Mouse (Mus musculus) regulatory T cell (primary cell): ENCODE measurements around the gene Dmkn.
"Not testable (repeated sequence)": the region's sequence is repeated elsewhere in the genome, so short reads cannot be mapped to it uniquely, and the experiment has no call there.

Experiments used
- in situ Hi-C: fragments of 300-600 bp; cut with MboI, MseI; formaldehyde crosslinking; loops from one replicate; pipeline ENCODE4 v1.15.1; 2025; ENCODE audit warnings: high pct_unique_total_duplicates

Dmkn gene

DNA sequence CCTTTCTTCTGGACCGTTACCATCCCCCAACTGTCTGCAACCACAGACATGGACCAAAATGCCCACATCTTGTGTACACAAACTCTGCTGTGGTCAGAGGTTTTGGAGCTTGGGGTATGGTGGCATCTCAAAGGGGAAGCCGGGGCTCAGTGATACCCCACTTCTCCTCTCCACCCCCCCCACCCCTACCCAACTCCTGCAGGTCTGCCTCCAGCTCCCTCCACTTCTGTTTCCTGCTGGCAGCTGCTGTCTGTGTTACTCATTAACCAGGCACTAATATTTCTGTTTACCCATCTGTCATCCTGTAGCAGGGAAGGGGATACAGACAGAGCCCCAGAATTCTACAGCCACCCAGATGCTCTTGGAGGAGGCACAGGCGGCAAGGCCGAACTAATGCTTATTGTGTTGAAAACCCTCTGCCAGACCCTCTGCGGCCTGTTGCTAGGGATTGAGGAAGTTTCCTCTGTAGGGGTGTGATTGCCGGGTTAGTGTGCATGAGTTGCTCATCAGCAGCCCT is 48.8 kb downstream of the Dmkn start:
- in situ Hi-C loops = no loop called here

DNA sequence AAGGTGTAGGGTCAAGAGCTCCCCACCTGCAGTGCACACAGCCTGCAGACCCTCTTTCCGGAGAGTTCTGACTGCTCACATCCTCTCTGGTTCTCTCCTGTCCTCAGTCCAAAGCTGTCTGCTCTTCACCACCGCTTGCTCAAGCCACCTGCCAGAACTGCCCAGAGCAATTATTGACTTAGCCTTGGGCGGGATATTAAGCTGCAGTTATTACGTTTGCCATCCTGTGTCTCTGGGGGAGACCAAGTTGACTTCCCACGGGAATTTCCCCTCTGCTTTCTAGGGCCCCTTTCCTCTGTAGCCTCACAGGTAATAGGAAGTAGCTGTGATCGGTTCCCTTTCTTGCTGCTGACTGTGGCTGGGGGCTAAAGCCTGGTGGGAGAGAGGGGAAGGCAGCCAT is 56.6 kb downstream of the Dmkn start:
- in situ Hi-C loops = no loop called here

- in situ Hi-C loops = no loop called here
These were observed 57.4 kb downstream of the Dmkn start for GRCm38 (mm10) chr7:30820854-30821445.

DNA sequence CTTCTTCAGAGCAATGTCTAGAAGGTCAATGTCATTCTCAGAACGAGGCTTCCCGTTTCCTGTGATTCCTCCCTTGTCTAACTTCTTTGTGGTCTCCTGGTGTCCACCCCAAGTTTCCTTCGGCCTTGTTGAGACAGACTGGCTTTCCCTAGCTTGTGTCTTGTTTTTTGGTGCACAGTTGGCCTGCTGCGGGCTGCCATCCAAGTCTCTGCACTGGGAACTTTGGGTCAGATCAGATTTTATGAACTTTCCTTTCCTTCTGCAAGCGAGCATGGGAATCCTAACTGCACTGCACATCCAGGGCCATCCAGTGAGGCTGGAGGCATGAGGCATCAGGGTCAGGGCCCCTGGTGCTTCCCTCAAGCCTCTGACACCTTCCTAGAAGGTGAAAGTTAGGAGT is 58.0 kb downstream of the Dmkn start:
- in situ Hi-C loops = no loop called here

DNA sequence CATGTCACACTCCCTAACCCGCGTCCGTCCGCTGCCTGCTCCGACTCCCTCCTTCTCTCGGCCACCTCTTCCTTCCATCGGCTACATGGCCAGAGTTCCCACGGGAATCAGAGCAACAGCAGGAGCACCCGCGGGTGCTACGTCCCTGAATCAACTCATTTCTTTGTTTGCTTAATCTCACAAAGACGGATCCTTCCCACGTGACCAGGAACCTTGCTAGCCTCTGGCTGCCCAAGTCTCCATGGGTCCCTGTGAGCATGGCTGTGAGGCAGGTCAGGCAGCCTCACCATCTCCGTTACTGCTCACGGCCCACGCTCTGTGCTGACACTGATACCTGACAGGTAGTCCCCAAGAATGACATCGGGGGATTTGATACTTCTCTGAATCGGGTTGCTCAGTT is 60.1 kb downstream of the Dmkn start, which contains the start of gene Ffar2:
Gene Ffar2, minus strand, starts transcription at position 101 of the 400 bp plus-strand sequence.
- in situ Hi-C loops = no loop called here

DNA sequence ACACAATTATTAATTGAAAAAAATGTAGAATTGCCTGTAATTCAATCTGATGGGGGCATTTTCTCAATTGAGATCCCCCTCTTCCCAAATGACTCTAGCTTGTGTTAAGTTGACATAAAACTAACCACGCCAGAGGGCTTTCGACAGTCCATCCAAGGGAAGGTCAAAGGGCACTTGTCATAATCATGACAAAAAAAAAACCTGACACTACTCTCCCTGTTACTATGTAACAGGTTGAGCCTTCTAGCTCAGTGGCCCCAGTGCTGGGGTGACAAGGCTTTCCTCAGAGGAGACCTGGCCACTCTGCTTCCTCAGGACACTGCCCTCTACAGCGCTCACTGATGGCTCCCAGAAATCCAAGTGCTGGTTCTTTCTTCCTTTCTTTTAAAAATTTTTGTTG is 60.8 kb downstream of the Dmkn start:
- in situ Hi-C loops = no loop called here

GRCm38 (mm10) chr7:30826660-30827059 is 63.1 kb downstream of the Dmkn start:
- in situ Hi-C loops = no loop called here

DNA sequence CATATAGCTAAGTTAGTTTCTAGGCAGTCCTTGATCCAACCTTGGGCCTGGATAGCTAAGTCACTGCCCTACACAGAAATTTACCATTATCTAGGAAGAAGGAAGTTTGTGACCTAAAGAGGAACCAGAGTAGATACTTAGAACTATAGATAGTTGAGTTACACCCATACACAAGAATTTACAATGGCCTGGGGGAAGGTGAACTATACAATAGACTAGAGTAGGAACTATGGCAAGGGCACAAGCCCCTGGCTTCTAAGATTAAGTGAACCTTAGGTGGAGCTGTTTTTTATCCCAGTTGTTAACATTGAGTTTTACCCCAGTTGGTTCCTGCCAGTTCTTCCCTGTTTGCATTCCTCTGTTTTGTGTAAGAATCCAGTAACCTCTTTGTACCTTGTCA is 65.3 kb downstream of the Dmkn start:
- in situ Hi-C loops = not testable (repeated sequence)

GRCm38 (mm10) chr7:30829428-30829827 is 65.9 kb downstream of the Dmkn start:
- in situ Hi-C loops = no loop called here
